Mouse (Mus musculus): ENCODE results near the gene Aifm3. TPM values are rescaled to one million over a fixed set of nuclear protein-coding genes. Genes with fewer than 3 reads are reported as not detected.

Aifm3 gene
- polyA plus RNA-seq, 1 experiment = not detected

DNA sequence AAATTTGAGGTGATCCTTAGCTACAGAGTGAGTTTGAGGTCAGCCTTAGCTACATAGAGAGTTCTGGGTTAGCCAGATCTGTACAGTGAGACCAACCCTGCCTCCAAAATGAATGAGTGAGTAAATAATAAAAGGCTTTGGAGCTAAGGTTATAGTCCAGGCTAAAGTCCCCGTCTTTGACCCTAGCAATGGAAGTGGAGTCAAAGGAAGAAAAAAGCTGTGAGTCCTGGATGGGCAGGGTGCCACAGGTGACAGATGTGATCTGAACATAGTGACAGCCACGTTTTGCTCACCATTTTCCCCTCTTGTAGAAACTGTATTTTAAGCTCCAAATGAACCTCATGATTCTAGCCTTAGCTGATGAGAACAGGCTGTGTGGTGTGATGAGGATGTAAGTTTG is 29.5 kb downstream of the Aifm3 start:
- Histone ChIP-seq H3K4me3 (ENCODE audit: insufficient read depth, low read length) (no peak overlapping the region), H3K27ac (ENCODE audit: insufficient read depth, low read depth, low read length) (no peak overlapping the region), H3K4me1 (ENCODE audit: control insufficient read depth, insufficient read depth, low read length) (no peaks in the 10 kb centered on the region)
- TF ChIP-seq POLR2A (IDR thresholded peaks at IDR 0.05; ENCODE audit: borderline replicate concordance, low read depth, low read length) (no peak), CTCF (IDR thresholded peaks at IDR 0.05; ENCODE audit: low read depth, low read length) (no peak)

DNA sequence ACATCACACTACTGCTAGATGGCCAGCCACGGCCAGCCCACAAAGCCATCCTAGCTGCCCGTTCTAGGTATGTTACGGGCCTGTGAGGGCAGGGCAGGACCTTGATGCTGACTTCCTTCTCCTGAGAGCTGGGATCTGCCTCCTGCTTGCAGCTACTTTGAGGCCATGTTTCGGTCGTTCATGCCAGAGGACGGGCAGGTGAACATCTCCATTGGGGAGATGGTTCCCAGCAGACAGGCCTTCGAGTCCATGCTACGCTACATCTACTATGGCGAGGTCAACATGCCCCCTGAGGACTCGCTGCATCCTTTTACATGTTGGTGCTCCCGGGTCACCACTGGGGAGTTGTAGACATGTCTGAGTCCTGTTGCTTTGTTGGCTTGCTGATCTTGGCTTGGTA is 34.7 kb downstream of the Aifm3 start:
- H3K4me3 ChIP-seq (ENCODE audit: insufficient read depth, low read length) = no peak overlapping the region
- H3K4me1 ChIP-seq (ENCODE audit: control insufficient read depth, insufficient read depth, low read length) = no peaks in the 10 kb centered on the region
- TF ChIP-seq POLR2A (IDR thresholded peaks at IDR 0.05; ENCODE audit: borderline replicate concordance, low read depth, low read length) (no peak), CTCF (IDR thresholded peaks at IDR 0.05; ENCODE audit: low read depth, low read length) (no peak)
- no peak overlapping the region for H3K27ac ChIP-seq (ENCODE audit: insufficient read depth, low read depth, low read length)

DNA sequence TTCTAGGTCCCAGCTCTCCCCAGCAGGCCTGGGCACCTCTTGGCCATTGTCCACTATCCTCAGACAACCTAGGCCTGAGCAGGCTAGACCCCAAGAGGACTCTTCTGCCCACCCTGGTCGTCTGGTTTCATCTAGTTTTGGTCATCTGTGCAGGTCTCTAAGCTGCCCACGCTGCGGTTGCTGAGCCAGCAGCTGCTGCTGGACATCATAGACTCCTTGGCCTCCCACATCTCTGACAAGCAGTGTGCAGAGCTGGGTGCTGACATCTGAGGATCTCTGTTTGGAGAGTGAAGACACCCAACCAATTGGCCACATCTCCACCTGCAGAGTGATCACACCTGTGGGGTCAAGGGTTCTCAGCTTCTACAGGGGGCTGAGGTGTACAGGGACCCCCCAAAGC is 36.1 kb downstream of the Aifm3 start:
- Histone ChIP-seq H3K4me1 (ENCODE audit: control insufficient read depth, insufficient read depth, low read length) (no peaks in the 10 kb centered on the region), H3K4me3 (ENCODE audit: insufficient read depth, low read length) (no peak overlapping the region), H3K27ac (ENCODE audit: insufficient read depth, low read depth, low read length) (no peak overlapping the region)
- no peak for TF ChIP-seq CTCF (IDR thresholded peaks at IDR 0.05; ENCODE audit: low read depth, low read length)
- no peak for TF ChIP-seq POLR2A (IDR thresholded peaks at IDR 0.05; ENCODE audit: borderline replicate concordance, low read depth, low read length)

DNA sequence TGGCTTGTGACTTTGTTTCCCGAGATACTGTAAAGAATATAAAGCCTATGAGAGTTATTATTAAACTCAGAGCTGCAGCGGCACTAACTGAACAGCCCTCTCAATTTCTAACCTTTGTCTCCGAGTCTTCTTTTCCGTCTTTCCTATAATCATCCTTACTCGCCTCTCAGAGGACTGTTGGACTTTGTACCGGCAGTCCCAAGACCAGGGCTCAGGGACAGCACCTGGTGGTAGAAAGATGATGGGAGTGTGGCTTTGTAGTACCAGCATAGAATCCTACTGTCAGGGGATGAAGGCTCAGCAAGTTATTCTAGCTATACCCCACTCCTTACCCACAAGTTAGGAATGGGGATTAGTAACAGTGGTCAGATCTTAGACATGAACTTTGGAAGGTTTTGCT is 36.8 kb downstream of the Aifm3 start:
- TF ChIP-seq POLR2A (IDR thresholded peaks at IDR 0.05; ENCODE audit: borderline replicate concordance, low read depth, low read length) (no peak), CTCF (IDR thresholded peaks at IDR 0.05; ENCODE audit: low read depth, low read length) (no peak)
- H3K27ac ChIP-seq (ENCODE audit: insufficient read depth, low read depth, low read length) = no peak overlapping the region
- no peaks in the 10 kb centered on the region for H3K4me1 ChIP-seq (ENCODE audit: control insufficient read depth, insufficient read depth, low read length)
- no peak overlapping the region for H3K4me3 ChIP-seq (ENCODE audit: insufficient read depth, low read length)

DNA sequence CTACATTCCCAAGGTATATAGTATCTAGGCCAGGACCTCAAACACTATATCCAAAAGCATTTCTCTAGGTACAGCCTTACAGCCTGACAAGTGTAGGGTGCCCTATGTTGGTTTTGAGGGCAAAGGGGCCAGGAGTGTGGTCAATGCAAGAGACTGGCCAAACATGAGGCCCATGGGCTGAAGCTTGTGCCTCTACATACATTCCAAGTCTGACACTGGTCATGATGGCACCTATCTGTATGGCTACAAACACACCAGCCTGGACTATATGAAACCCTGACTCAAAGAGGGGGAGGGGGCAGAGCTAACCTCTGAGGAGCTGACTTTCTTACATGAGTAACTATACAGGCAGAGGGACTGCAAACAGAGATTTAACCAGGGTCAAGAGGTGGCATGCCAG is 38.2 kb downstream of the Aifm3 start:
- Histone ChIP-seq H3K4me3 (ENCODE audit: insufficient read depth, low read length) (no peak overlapping the region), H3K4me1 (ENCODE audit: control insufficient read depth, insufficient read depth, low read length) (peaks cover 5% of the 10 kb centered on the region; the same call in 1 of the 2 replicates), H3K27ac (ENCODE audit: insufficient read depth, low read depth, low read length) (no peak overlapping the region)
- TF ChIP-seq POLR2A (IDR thresholded peaks at IDR 0.05; ENCODE audit: borderline replicate concordance, low read depth, low read length) = no peak
- TF ChIP-seq CTCF (IDR thresholded peaks at IDR 0.05; ENCODE audit: low read depth, low read length) = no peak

DNA sequence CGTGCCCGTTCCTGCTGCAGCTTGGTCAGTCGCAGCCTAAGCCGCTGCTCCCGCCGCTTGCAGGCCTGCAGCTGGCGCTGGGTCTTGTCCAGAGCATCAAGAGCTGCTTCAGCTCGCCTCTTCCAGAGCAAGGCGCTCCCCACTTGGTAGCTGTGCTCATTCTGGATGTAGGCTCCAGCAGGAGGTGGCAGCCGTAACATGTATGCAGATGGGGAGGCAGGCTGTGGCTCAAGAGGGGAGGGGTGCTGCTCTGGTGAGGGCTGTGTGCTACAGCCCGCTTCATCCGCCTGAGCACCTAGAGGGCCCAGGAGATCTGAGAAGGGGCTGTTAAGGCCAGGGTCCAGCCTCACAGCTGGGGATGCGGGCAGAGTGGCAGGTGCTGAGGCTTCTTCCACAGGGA is 38.9 kb downstream of the Aifm3 start:
- no peak for TF ChIP-seq CTCF (IDR thresholded peaks at IDR 0.05; ENCODE audit: low read depth, low read length)
- TF ChIP-seq POLR2A (IDR thresholded peaks at IDR 0.05; ENCODE audit: borderline replicate concordance, low read depth, low read length) = no peak
- Histone ChIP-seq H3K4me3 (ENCODE audit: insufficient read depth, low read length) (no peak overlapping the region), H3K27ac (ENCODE audit: insufficient read depth, low read depth, low read length) (no peak overlapping the region), H3K4me1 (ENCODE audit: control insufficient read depth, insufficient read depth, low read length) (peaks cover 5% of the 10 kb centered on the region; the same call in 1 of the 2 replicates)

DNA sequence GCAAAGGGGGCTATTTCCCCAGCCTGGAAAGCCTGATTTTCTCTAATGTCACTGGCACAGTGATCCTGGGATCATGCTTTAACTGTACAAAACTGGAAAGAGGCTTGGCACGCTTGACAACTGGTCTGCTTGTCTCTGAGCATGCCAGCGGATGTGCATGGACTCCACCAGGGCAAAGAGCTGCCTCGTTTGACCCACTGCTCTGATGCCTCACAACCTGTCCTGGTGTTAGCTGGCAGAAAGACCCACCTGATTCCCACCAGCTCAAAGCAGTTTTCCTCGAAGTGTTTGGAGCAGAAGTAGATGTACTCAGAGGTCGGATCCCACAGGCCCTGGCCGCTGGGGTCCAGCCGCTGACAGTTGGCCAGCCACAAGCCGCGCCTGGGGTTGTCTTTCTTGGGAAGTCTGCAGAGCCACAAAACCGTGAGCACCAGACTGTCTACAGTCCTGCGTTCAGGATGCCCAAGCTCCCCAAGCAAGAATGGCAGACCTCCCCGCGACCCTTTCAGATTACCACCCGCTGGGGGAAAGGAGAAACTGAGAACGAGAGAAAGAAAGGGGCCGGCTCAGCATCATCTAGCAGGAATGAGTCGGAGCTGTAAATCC is 40.7 kb downstream of the Aifm3 start:
- peaks cover 5% of the 10 kb centered on the region; the same call in 1 of the 2 replicates for H3K4me1 ChIP-seq (ENCODE audit: control insufficient read depth, insufficient read depth, low read length)
- no peak for TF ChIP-seq CTCF (IDR thresholded peaks at IDR 0.05; ENCODE audit: low read depth, low read length)
- TF ChIP-seq POLR2A (IDR thresholded peaks at IDR 0.05; ENCODE audit: borderline replicate concordance, low read depth, low read length) = no peak
- peak overlapping the region; percentile 78 for H3K27ac ChIP-seq (ENCODE audit: insufficient read depth, low read depth, low read length)
- peak overlapping the region; percentile 94 for H3K4me3 ChIP-seq (ENCODE audit: insufficient read depth, low read length)

DNA sequence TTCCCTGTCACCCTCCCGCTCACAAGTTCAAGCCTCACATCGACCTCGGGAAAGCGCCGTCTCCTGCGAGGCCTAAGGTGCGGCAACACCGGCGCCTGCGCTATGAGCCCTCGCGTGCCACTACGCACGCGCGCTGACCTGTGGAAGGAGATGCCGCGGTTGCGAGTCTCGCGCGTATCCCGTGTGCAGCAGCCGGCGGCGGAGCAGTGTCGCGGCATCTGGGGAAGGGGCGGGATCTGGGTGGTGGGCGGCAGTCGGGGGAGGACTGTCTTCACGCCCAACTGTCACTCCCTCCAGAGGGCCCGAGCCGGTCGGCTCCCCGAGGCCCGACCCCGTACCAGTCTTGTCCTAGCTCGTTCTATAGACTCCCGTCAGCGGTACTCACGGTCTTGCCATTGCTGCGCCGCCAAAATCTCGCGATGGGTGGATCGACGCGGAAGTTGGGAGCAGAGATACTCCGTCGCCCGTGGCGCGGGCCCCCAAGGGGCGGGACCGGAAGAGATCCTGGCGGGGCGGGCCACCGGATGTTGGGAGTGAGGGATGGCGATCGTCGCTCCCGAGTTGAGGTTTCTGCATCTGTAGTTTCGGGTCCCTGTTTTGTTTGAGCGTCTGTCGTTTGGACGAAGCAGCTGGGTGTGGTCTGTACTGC is 41.4 kb downstream of the Aifm3 start, which contains the start of gene Thap7:
Gene Thap7 (minus strand): TSS at position 497 of the 649 bp plus-strand sequence.
- Histone ChIP-seq H3K4me3 (ENCODE audit: insufficient read depth, low read length) (peak within 1 kb of the TSS; percentile 94), H3K27ac (ENCODE audit: insufficient read depth, low read depth, low read length) (peak within 1 kb of the TSS; percentile 79), H3K4me1 (ENCODE audit: control insufficient read depth, insufficient read depth, low read length) (peaks cover 5% of the 10 kb centered on the region; the same call in 1 of the 2 replicates)
- TF ChIP-seq POLR2A (IDR thresholded peaks at IDR 0.05; ENCODE audit: borderline replicate concordance, low read depth, low read length) = no peak
- no peak for TF ChIP-seq CTCF (IDR thresholded peaks at IDR 0.05; ENCODE audit: low read depth, low read length)

DNA sequence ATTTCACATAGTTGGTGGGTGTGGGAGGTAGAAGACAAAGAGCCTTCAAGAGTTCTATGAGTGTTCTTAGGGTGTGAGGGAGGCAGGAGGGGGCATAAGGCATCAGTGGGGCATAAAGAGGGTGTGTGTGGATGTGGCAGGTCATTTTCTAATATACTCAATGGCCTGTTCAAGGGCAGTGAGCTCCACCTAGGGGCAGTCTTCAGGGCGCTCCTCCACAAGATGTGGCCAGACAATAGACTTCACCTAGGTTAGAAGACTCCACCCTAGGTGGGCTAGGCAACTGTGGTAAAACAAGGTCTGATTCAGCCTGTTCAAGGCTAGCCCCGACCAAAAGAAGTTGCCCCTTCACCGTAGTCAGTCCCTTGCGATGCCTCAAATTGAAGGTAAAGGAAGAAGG is 42.9 kb downstream of the Aifm3 start:
- Histone ChIP-seq H3K4me3 (ENCODE audit: insufficient read depth, low read length) (no peak overlapping the region), H3K27ac (ENCODE audit: insufficient read depth, low read depth, low read length) (no peak overlapping the region), H3K4me1 (ENCODE audit: control insufficient read depth, insufficient read depth, low read length) (peaks cover 5% of the 10 kb centered on the region; the same call in 1 of the 2 replicates)
- TF ChIP-seq POLR2A (IDR thresholded peaks at IDR 0.05; ENCODE audit: borderline replicate concordance, low read depth, low read length) = no peak
- peak; percentile 41; the same call in 1 of the 2 replicates for TF ChIP-seq CTCF (IDR thresholded peaks at IDR 0.05; ENCODE audit: low read depth, low read length)

DNA sequence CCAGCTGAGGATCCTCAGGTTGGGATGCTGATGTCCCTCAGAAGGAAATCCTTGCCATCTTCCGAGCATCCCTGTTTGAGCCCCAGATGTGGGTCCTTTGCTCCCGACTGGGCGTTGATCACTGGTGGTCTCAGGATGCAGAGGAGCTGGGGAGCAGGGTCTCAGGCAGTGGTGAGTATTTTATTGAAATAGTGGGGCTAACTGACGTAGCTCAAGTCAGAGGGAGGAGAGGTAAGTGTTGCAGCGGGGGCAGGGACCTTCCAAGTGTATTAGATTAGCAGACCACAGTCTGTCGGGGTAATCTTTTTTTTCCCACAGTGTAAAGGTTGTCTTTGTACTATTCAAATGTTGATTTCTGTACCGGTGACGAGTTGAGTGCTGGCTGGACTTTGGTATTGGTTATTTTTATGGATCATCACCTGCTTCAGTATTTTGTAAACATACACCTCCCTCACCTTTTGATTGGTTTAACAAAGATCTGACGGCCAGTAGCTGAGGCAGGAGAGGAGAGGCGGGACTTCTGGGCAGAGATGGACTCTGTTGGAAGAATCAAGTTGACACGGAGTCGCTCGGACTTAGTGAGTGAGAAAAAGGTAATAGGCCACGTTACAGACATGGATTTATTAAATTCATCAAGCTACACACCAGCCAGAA is 43.4 kb downstream of the Aifm3 start:
- Histone ChIP-seq H3K4me3 (ENCODE audit: insufficient read depth, low read length) (no peak overlapping the region), H3K27ac (ENCODE audit: insufficient read depth, low read depth, low read length) (no peak overlapping the region), H3K4me1 (ENCODE audit: control insufficient read depth, insufficient read depth, low read length) (peaks cover 5% of the 10 kb centered on the region; the same call in 1 of the 2 replicates)
- TF ChIP-seq POLR2A (IDR thresholded peaks at IDR 0.05; ENCODE audit: borderline replicate concordance, low read depth, low read length) (no peak), CTCF (IDR thresholded peaks at IDR 0.05; ENCODE audit: low read depth, low read length) (no peak)
